Mouse (Mus musculus): Measurements from ENCODE around the gene Snhg11. TPM values are rescaled to one million over a fixed set of nuclear protein-coding genes. Genes with fewer than 3 reads are reported as not detected.

Snhg11 gene
- total RNA-seq, 4 experiments from 2014 or later: 0.15 to 0.39 (median 0.26) TPM

Other genes starting within 250 kb of the Snhg11 start
- 10 to 100 TPM; 27.0 to 55.7 (median 39.4) TPM for gene Tgm2, start 229.2 kb upstream of the Snhg11 start, total RNA-seq (2022)
- gene D630003M21Rik, start 146.4 kb upstream of the Snhg11 start, total RNA-seq (2022): 1 to 10 TPM in 2 of 4 experiments, under 1 TPM in 2; 0.75 to 1.5 (median 1.2) TPM
- gene Bpi, start 117.5 kb upstream of the Snhg11 start, total RNA-seq (2022): not detected
- 1 to 10 TPM; 2.0 to 8.9 (median 6.4) TPM for gene Lbp, start 69.1 kb upstream of the Snhg11 start, total RNA-seq (2022)
- 10 to 100 TPM; 29.3 to 42.2 (median 32.9) TPM for gene Ralgapb, start 34.2 kb downstream of the Snhg11 start, total RNA-seq (2022)
- 1 to 10 TPM in 3 of 4 experiments, under 1 TPM in 1; 0.70 to 7.2 (median 6.0) TPM for gene Adig, start 127.0 kb downstream of the Snhg11 start, total RNA-seq (2022)
- not detected for gene Arhgap40, start 137.2 kb downstream of the Snhg11 start, total RNA-seq (2022)
- gene Slc32a1, start 235.1 kb downstream of the Snhg11 start, total RNA-seq (2022): not detected
- gene Actr5, start 249.2 kb downstream of the Snhg11 start, total RNA-seq (2022): 1 to 10 TPM; 2.3 to 3.8 (median 3.2) TPM

Measured in gastrocnemius, adult 8-10 months (tissue).